Mouse (Mus musculus): ENCODE data around the gene Birc2. TPM values are rescaled to one million over a fixed set of nuclear protein-coding genes. Genes with fewer than 3 reads are reported as not detected.

The Birc2 gene
- polyA plus RNA-seq (2015; fragmentation: Nextera tagmentation; extraction: Ambion mirVana) = 39.8 and 45.8 TPM in 2 replicates

DNA sequence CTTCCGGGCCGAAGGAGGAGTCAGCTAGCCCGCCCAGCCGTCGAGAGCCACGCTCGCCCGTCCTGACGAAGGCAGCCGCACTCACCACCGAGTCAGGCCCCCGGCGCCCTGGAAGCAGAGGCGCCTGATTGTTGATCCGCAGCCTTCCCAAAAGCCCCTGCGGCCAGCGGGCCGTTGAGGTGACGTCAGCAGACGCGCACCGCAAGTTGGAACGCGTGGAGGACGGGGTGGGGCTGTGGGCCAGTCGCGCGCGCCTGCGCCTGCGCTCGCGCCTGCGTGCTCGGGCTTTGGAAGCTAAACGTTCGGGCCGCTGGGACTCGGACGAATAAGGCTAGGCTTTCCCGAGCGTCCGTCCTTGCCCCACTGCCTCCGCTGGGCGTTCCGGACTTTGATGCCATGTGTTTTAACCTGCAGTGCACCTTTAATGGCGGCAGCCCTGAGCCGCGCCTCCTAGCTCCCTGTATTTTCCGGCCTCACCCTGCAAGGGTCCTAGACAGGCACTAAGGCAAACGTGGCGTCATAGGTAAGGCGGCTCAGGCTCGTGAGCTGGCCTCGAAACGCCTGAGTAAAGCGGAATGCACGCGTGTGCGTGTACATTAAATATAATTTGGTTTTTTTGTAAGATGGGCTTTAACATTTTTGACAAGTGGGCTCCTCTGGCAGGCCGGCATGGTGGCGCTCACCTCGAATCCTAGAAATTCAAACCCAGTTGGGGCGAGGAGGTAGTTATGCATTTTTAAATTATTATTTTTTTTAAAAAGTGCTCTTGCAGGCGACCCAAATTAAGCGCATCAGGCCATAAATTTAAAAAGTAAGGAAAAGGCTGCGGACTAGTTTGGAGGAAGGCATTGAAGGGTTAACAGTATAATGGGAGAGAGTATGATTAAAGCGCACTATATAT is at the start of gene Birc2:
Gene Birc2 (minus strand): TSS at position 160 of the 901 bp plus-strand sequence.
- peaks cover 20% of the 10 kb centered on the region; the same call in 1 of the 2 replicates for H3K4me1 ChIP-seq (ENCODE audit: insufficient read depth, low read length)
- no peaks in the 10 kb centered on the region for H3K27me3 ChIP-seq (ENCODE audit: insufficient read depth, low read length)
- peak within 1 kb of the TSS; percentile 100 for H3K27ac ChIP-seq (ENCODE audit: low read length)
- ATAC-seq (ENCODE audit: low FRiP score, low TSS enrichment) = peak; percentile 98
- peaks cover 10% of the 10 kb centered on the region for H3K36me3 ChIP-seq (ENCODE audit: insufficient read depth, low read length)
- peak within 1 kb of the TSS; percentile 80 for H3K4me3 ChIP-seq (ENCODE audit: low read length)
- H3K9ac ChIP-seq (replicated peaks; ENCODE audit: low read length) = peak within 1 kb of the TSS; percentile 89
- no peaks in the 10 kb centered on the region for H3K9me3 ChIP-seq (ENCODE audit: low read length)
- under 1% methylated on average over 68 of the region's 68 CpGs for WGBS
- H3K4me2 ChIP-seq (replicated peaks; ENCODE audit: low read depth, low read length) = peak within 1 kb of the TSS; percentile 85

DNA sequence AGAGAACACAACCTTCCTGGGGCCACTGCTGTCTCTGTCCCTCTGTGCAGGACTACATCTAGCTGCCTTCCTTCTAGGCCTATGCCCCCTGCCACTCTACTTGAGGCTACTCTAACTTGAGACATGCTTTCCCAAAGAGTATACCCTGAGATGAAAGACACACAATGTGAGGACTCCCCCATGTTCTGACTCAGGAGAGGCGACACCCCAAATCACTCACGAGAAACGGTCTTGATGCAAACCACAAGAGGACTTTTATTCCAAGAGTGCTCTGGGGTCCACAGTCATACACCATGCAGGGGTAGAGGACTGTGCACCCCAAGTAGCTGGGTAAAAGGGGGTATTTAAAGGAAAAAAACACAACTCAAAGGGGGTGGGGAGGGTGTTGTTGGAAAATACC is 47.5 kb upstream of the Birc2 start:
- H3K27ac ChIP-seq (ENCODE audit: low read length) = no peak overlapping the region
- no peak overlapping the region for H3K4me2 ChIP-seq (replicated peaks; ENCODE audit: low read depth, low read length)
- H3K4me1 ChIP-seq (ENCODE audit: insufficient read depth, low read length) = no peaks in the 10 kb centered on the region
- no peak overlapping the region for H3K4me3 ChIP-seq (ENCODE audit: low read length)
- H3K36me3 ChIP-seq (ENCODE audit: insufficient read depth, low read length) = no peaks in the 10 kb centered on the region
- 95% methylated on average over 3 of the region's 3 CpGs for WGBS
- H3K9me3 ChIP-seq (ENCODE audit: low read length) = peaks cover 11% of the 10 kb centered on the region
- H3K27me3 ChIP-seq (ENCODE audit: insufficient read depth, low read length) = no peaks in the 10 kb centered on the region
- no peak overlapping the region for H3K9ac ChIP-seq (replicated peaks; ENCODE audit: low read length)
- ATAC-seq (ENCODE audit: low FRiP score, low TSS enrichment) = no peak

DNA sequence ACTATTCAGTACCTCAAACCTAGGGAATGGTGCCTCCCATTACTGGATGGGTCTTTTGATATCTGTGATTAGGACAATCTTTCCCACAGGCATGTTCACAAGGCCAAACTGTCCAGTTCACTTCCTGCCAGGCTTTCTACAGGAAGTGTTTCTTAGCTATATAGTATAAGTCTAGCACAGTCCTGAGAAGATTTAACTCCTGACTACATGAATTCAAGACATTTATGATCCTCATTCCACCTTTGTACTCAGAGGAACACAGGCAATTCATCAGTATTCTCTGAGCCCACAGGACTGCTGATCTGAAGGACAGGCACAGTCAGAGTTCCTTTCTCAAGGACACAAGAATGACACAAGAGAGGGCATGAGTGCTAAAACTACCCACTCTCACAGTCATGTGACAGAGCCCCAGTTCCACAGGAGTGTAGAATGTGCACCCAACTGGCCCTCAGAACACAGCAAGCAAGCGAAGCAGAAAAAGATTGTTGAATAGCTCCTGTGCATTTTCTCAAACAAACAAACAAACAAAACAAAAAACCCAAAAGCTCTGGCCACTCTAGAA is 45.5 kb upstream of the Birc2 start:
- Histone ChIP-seq H3K4me1 (ENCODE audit: insufficient read depth, low read length) (no peaks in the 10 kb centered on the region), H3K36me3 (ENCODE audit: insufficient read depth, low read length) (no peaks in the 10 kb centered on the region), H3K27me3 (ENCODE audit: insufficient read depth, low read length) (no peaks in the 10 kb centered on the region), H3K9me3 (ENCODE audit: low read length) (peaks cover 11% of the 10 kb centered on the region), H3K27ac (ENCODE audit: low read length) (no peak overlapping the region), H3K4me2 (replicated peaks; ENCODE audit: low read depth, low read length) (no peak overlapping the region), H3K9ac (replicated peaks; ENCODE audit: low read length) (no peak overlapping the region), H3K4me3 (ENCODE audit: low read length) (no peak overlapping the region)
- 91% methylated on average over 1 of the region's 1 CpGs for WGBS
- ATAC-seq (ENCODE audit: low FRiP score, low TSS enrichment) = no peak

DNA sequence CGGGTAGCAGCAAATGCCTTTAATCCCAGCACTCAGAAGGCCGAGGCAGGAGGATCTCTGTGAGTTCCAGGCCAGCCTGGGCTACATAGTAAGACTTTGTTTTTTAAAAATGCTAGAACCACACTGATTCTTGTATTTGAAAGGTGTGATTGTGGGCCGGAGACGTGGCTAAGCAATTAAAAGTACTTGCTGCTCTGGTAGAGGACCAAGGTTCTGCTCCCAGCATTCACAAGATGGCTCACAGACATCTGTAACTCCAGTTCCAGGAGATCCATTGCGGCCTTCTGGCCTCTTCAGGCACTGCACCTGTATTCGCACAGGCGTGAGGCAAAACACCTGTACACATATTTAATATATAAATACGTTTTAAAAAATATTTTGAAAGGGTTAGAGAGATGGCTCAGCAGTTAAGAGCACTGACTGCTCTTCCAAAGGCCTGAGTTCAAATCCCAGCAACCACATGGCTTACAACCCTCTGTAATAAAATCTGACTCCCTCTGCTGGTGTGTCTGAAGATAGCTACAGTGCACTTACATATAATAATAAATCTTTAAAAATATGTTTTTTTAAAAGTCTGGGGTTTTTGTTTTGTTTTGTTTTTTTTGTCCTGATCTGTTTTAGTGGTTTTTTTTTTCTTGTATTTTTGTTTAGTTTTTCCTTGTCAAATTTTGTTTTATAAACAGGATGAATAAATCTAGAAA is 36.8 kb upstream of the Birc2 start:
- no peak overlapping the region for H3K4me3 ChIP-seq (ENCODE audit: low read length)
- no peaks in the 10 kb centered on the region for H3K36me3 ChIP-seq (ENCODE audit: insufficient read depth, low read length)
- H3K9ac ChIP-seq (replicated peaks; ENCODE audit: low read length) = no peak overlapping the region
- WGBS = 93% methylated on average over 8 of the region's 8 CpGs
- H3K27ac ChIP-seq (ENCODE audit: low read length) = no peak overlapping the region
- H3K4me2 ChIP-seq (replicated peaks; ENCODE audit: low read depth, low read length) = no peak overlapping the region; the same call in 1 of the 2 replicates
- no peaks in the 10 kb centered on the region for H3K27me3 ChIP-seq (ENCODE audit: insufficient read depth, low read length)
- H3K4me1 ChIP-seq (ENCODE audit: insufficient read depth, low read length) = peaks cover 7% of the 10 kb centered on the region
- ATAC-seq (ENCODE audit: low FRiP score, low TSS enrichment) = no peak
- H3K9me3 ChIP-seq (ENCODE audit: low read length) = no peaks in the 10 kb centered on the region

DNA sequence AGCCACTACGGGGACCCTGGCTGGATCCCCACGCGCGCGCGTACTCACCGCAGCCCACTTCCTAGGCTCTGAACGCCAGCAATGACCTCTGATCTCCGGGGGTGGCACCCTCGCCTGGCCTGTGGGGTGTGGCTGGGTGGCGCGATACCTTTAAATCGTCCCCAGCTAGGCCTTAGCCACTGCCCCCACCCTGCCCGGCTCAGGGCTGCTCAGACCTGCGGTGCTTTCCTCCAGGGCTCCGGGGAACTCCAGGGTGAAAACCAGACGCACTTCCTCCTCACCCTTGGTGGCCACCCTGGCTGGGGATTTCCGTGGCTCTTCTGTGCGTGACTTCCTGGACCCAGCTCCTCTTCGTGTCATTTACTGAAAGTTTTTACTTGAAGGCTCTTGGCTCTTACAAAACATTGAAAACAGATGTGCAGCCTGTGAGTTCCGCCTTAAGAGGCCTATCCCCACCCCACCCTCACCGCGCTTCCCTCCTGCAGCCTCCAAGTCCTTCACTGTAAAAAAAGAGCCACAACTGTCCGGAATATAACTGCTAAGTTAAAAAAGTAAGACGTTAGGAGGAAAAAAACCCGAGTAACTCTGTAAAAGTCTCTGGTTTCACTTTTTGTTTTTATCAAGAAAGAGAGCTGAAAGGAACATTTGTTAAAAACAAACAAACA is 36.0 kb upstream of the Birc2 start, which contains the start of gene Birc3:
Gene Birc3 (minus strand): TSS at position 412 of the 665 bp plus-strand sequence.
- Histone ChIP-seq H3K27ac (ENCODE audit: low read length) (peak within 1 kb of the TSS; percentile 86), H3K36me3 (ENCODE audit: insufficient read depth, low read length) (no peaks in the 10 kb centered on the region; the same call in 1 of the 2 replicates), H3K9ac (replicated peaks; ENCODE audit: low read length) (peak within 1 kb of the TSS; percentile 87), H3K27me3 (ENCODE audit: insufficient read depth, low read length) (no peaks in the 10 kb centered on the region), H3K4me3 (ENCODE audit: low read length) (peak within 1 kb of the TSS; percentile 60), H3K4me1 (ENCODE audit: insufficient read depth, low read length) (peaks cover 7% of the 10 kb centered on the region), H3K9me3 (ENCODE audit: low read length) (no peaks in the 10 kb centered on the region), H3K4me2 (replicated peaks; ENCODE audit: low read depth, low read length) (peak within 1 kb of the TSS; percentile 84)
- ATAC-seq (ENCODE audit: low FRiP score, low TSS enrichment) = peak; percentile 93
- WGBS = 5% methylated on average over 26 of the region's 26 CpGs

DNA sequence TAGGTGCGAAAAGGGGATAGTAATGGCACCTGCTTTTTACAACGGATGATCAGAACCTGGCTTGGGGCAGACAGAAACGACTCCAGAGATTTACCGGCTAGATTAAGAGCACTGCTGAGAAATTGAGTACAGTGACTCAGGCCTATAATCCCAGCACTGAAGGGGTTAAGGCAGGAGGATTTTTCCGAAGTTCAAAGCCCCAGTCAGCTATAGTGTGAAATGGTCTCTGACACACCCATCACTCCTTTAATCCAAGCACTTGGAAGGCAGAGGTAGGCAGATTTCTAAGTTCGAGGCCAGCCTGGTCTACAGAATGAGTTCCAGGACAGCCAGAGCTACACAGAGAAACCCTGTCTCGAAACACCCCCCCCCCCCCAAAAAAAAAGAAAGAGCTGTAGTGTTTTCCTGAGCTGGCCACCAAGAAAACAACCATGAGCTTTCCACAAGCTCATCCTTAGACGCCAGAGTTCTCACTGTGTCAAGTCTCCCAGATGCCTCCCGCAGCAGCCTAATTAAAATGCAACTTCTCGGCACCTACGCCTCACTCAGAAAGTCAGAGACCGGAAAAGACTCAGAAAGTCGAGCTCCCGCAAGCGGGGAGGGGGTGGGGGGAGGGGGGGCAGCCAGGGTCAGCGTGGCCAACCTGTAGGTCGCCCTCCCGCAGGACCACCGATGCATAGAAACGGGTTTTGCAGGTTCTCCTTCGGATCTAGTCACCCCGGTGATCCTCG is 35.3 kb upstream of the Birc2 start:
- Histone ChIP-seq H3K36me3 (ENCODE audit: insufficient read depth, low read length) (peaks cover 6% of the 10 kb centered on the region), H3K9me3 (ENCODE audit: low read length) (no peaks in the 10 kb centered on the region), H3K4me2 (replicated peaks; ENCODE audit: low read depth, low read length) (peak overlapping the region; percentile 84), H3K27ac (ENCODE audit: low read length) (peak overlapping the region; percentile 86), H3K4me3 (ENCODE audit: low read length) (peak overlapping the region; percentile 60), H3K9ac (replicated peaks; ENCODE audit: low read length) (peak overlapping the region; percentile 87), H3K4me1 (ENCODE audit: insufficient read depth, low read length) (peaks cover 7% of the 10 kb centered on the region), H3K27me3 (ENCODE audit: insufficient read depth, low read length) (no peaks in the 10 kb centered on the region)
- WGBS = 17% methylated on average over 23 of the region's 23 CpGs
- peak; percentile 46 for ATAC-seq (ENCODE audit: low FRiP score, low TSS enrichment)

DNA sequence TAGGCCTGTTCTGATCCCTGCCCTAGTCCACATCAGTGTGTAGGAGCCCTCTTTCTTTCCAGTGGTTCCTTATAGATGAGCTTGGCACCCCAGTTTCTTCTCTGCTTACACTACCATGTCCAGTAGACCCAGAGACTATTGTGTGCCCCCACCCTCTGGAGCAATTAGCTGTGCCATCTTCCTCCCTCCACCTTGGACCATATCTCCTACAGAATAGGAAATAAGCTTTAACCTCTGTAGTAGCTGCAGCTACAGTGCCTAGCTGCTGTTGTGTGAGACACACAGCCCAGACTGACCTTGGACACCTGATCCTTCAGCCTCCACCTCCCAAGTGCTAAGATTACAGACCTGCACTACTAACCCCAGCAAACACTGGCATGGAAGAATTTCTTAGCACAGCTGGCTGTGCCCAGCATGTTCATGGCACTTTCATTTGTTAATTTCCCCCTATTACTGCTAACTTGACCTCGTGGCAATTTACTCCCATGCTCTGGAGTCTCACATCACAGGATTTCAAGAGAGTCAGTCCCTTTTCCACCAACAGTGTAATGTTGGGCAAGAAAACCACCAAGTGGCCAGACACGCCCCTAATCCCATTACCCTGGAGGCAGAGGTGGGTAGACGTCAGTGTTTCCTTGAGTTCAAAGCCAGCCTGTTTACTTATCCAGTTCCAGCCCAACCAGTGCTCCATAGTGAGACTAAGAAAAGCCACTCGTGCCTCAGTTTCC is 34.6 kb upstream of the Birc2 start:
- WGBS = 42% methylated on average over 4 of the region's 4 CpGs
- Histone ChIP-seq H3K4me1 (ENCODE audit: insufficient read depth, low read length) (peaks cover 7% of the 10 kb centered on the region), H3K9ac (replicated peaks; ENCODE audit: low read length) (no peak overlapping the region), H3K27me3 (ENCODE audit: insufficient read depth, low read length) (no peaks in the 10 kb centered on the region), H3K27ac (ENCODE audit: low read length) (peak overlapping the region; percentile 86), H3K9me3 (ENCODE audit: low read length) (no peaks in the 10 kb centered on the region), H3K4me2 (replicated peaks; ENCODE audit: low read depth, low read length) (peak overlapping the region; percentile 84; the same call in 1 of the 2 replicates), H3K36me3 (ENCODE audit: insufficient read depth, low read length) (peaks cover 7% of the 10 kb centered on the region), H3K4me3 (ENCODE audit: low read length) (peak overlapping the region; percentile 60; the same call in 1 of the 2 replicates)
- peak; percentile 78 for ATAC-seq (ENCODE audit: low FRiP score, low TSS enrichment)

DNA sequence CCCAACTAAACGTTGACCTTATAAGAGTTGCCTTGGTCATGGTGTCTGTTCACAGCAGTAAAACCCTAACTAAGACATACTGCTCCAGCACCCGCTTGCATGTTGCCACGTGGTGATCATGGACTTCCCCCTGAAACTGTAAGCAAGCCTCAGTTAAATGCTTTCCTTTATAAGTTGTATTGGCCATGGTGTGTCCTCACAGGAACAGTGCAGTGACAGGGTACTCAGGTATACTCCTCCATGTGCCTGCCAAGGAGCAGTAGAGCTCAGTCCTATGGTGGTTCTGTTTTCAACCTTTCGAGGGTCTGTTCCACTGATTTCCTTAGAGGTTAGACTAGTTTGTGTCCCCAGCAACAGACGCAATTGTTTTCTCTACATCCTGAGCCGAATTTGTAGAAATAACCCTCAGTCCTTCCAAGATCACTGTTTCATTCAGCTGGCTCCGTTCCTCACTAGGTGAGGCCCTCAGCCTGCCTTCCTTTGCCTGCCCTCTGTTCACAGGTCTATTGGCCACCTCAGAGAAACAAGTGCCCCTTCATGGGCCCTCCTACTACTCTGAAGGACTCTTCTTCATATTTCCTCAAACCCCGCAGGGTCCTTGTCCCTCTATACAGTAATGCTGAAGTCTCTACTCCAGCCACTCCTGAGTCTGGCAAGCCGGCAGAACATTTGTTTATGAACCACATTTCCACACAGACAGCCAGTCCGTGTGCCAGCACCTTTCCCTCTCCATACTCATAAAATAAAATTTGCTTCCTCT is 33.9 kb upstream of the Birc2 start:
- no peak for ATAC-seq (ENCODE audit: low FRiP score, low TSS enrichment)
- Histone ChIP-seq H3K27ac (ENCODE audit: low read length) (peak overlapping the region; percentile 2), H3K4me2 (replicated peaks; ENCODE audit: low read depth, low read length) (0 out of 2 replicates have a peak overlapping the region, but pooled peaks have one; percentile 6), H3K27me3 (ENCODE audit: insufficient read depth, low read length) (no peaks in the 10 kb centered on the region), H3K9me3 (ENCODE audit: low read length) (no peaks in the 10 kb centered on the region), H3K4me3 (ENCODE audit: low read length) (no peak overlapping the region), H3K36me3 (ENCODE audit: insufficient read depth, low read length) (peaks cover 7% of the 10 kb centered on the region), H3K4me1 (ENCODE audit: insufficient read depth, low read length) (peaks cover 7% of the 10 kb centered on the region), H3K9ac (replicated peaks; ENCODE audit: low read length) (no peak overlapping the region)
- 76% methylated on average over 10 of the region's 10 CpGs for WGBS

Data from kidney, embryonic 16.5 days (tissue).